Mouse (Mus musculus): ENCODE results near the gene Scnm1. TPM values are rescaled to one million over a fixed set of nuclear protein-coding genes. Genes with fewer than 3 reads are reported as not detected.
A peak's percentile ranks its signal among the peaks of the same experiment; 100 is the strongest.

Gene Scnm1
- polyA plus RNA-seq, 1 experiment from 2014 or later: 79.7 TPM

DNA sequence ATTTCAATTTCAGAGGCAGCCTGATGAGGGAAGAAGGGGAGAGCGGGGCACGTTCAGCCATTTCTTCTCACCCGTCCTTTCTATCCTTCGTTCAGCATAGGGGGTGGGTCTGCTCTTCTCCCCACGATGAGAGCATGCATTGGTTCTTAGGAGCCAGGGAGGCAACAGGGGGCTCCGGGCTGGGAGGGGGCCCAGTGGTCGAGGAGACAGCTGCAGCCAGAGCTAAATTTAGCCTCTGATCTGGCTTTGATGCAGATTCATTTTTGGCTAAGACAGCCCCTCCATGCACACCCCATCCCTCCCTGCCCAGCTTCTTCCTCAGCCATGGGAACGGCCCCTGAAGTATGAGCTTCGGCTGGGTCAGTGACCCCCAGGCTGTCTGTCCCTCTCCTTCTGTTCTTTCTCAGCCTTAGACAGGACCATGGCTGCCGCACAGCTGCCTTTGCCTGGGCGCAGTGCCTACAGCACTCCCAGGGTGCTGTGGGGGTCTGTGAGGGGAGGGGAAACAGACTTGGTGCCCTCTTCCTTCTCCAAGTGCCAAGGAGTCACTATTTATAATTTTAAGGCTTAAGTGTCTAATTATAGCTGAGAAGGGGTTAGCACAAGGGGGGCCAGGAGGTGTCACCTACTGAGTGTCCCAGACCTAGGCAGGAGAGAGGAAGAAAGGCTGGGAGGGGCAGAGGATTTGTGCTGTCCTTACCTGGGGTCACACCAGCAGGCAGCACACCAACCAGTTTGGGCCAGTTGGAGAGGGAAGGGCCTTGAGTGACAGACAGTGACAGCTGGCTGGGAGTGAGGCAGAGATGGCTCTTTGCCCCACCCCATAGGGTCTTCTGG, 29.8 kb upstream of the Scnm1 start:
- WGBS: 56% methylated on average over 11 of the region's 11 CpGs
- no peak for DNase-seq (ENCODE audit: low spot score)
- peaks cover 29% of the 10 kb centered on the region for H3K27me3 ChIP-seq (ENCODE audit: low read depth, poor library complexity, severe bottlenecking)
- no peak overlapping the region for H3K4me3 ChIP-seq
- peaks cover 43% of the 10 kb centered on the region for H3K4me1 ChIP-seq
- H3K36me3 ChIP-seq: peaks cover 62% of the 10 kb centered on the region
- H3K9me3 ChIP-seq (replicated peaks): no peaks in the 10 kb centered on the region
- H3K27ac ChIP-seq: 0 out of 2 replicates have a peak overlapping the region, but pooled peaks have one; percentile 4

DNA sequence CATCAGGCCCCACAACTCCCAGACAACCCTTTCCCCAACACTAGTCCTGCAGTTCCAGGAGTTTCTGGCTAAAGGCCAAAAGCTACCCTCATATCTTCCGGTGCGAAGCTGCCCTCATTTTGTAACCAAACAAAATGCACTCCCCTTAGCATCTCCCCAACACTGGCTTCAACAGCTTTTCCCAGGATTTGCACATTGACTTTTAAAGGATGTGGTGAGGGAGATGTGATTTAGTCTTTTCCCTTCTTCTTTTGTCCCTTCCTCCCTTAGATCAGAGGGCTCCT, 28.5 kb upstream of the Scnm1 start:
- WGBS: 61% methylated on average over 2 of the region's 2 CpGs
- H3K27me3 ChIP-seq (ENCODE audit: low read depth, poor library complexity, severe bottlenecking): peaks cover 25% of the 10 kb centered on the region

DNA sequence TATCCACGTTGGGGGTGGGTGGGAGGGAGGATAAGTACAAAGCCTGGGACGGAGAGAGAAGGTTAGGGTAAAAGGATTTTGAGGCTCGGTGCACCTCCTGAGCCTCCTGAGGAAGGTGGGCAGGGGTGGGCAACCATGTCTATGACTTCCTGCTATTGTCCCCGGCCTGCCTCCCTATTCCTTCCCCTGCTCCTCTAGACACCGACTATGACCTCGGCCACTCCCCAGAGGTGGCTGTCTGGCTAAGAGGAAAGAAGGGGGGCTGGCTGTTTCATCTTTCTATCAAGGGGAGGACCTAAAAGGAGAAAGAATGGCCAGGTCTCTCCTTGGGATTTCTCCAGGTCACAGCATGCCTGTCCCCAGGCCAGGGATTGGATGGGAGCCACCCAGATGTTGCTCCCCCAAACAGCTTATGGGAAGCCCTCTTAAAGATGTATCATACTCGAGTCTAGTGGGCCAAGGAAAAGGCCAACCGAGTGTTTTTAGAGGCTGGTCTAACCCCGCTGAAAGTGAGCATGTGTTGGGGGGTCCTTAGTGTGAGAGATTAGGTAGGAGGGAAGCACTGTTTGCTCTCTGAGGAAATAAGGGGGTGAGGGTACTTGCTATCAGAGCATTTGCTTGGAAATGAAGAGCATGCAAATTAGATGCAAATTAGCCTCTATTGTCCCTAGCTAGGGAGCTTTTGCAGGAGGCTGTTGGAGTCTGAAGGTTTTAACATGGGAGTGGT, 28.0 kb upstream of the Scnm1 start:
- peaks cover 25% of the 10 kb centered on the region for H3K27me3 ChIP-seq (ENCODE audit: low read depth, poor library complexity, severe bottlenecking)
- WGBS: 7% methylated on average over 9 of the region's 9 CpGs
- H3K9me3 ChIP-seq (replicated peaks): no peaks in the 10 kb centered on the region
- H3K4me3 ChIP-seq: peak overlapping the region; percentile 73
- peaks cover 44% of the 10 kb centered on the region for H3K36me3 ChIP-seq
- DNase-seq (ENCODE audit: low spot score): no peak
- peaks cover 43% of the 10 kb centered on the region for H3K4me1 ChIP-seq
- peak overlapping the region; percentile 82 for H3K27ac ChIP-seq

More for the DNA sequence above, 28.5 kb upstream of the Scnm1 start:
- no peak overlapping the region for H3K27ac ChIP-seq
- H3K9me3 ChIP-seq (replicated peaks): no peaks in the 10 kb centered on the region
- H3K36me3 ChIP-seq: peaks cover 49% of the 10 kb centered on the region
- peaks cover 43% of the 10 kb centered on the region for H3K4me1 ChIP-seq
- peak overlapping the region; percentile 73 for H3K4me3 ChIP-seq
- DNase-seq (ENCODE audit: low spot score): no peak

DNA sequence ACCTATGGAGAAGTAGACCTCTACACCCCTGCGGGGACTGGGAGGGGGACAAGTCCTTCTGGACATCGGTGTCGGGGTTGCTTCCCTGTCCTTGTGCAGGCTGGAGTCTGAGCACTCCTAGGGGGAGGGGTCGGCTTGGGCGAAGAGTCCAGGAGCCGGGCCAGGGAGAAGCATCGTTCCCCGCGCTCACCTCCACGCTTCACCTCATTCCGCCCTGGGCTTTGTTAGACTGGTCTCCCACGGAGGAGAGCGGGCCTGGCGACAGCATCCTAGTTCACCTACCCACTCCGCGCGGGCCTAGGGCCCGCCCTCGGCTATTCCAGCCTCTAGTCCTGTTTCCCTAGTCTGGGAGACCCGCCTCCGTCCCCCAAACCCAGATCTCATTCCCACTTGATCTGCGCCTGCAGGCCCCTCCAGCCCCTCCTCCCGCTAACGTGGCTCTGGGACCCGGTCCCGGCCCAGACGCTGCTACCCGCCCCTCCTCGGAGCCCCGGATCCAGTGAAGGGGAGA, 27.3 kb upstream of the Scnm1 start:
- peaks cover 25% of the 10 kb centered on the region for H3K27me3 ChIP-seq (ENCODE audit: low read depth, poor library complexity, severe bottlenecking)
- no peaks in the 10 kb centered on the region for H3K9me3 ChIP-seq (replicated peaks)
- peak overlapping the region; percentile 82 for H3K27ac ChIP-seq
- under 1% methylated on average over 30 of the region's 30 CpGs for WGBS
- H3K4me3 ChIP-seq: peak overlapping the region; percentile 73
- peaks cover 37% of the 10 kb centered on the region for H3K36me3 ChIP-seq
- peaks cover 43% of the 10 kb centered on the region for H3K4me1 ChIP-seq
- DNase-seq (ENCODE audit: low spot score): peak; percentile 64

DNA sequence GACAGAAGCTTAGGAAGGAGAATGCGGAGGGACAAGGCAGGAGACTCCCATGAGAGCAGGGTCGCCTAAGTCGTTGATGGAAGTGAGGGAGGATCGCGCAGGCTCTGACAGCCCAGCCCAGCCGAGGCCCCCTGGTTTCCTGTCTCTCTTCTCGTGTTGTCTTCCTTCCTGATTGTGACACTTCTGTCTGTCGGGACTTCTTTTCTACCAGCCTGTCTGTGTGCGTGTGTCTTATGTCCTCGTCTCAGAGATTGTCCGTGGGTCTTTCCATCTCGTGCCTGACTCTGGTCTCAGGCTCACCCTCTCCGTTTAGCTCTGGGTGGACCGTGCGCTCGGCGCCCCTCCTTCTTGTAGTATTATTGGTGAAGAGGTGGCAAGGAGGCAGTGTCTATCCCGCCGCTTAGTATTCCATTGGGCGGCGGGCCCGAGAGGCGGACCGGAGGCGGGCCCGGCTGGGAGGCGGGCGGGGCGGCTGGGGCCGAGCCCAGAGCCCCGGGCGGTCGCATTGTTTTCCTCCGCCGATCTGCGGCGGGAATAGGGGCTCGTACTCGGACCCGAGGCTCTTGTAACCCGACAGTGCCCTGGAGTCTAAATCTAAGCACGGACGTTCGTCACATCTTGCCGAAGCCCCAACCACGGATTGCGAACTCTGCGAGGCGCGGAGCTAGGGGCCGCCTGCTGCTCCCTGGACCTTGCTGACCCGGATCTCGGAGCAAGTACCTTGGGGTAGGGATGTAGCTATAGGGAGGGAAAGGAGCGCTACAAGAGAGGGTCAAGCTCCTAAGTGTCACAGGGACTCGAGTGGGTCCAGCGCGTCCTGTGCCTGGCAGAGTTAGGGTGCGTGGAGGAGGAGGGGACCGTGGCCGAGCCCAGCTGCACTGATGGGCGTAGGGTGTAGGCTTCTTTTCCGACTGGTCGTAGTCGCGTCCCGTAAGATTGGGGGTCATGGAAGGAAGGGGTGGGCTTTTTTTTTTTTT, 26.5 kb upstream of the Scnm1 start, which contains the start of gene Sema6c:
Gene Sema6c, plus strand, starts transcription at position 471 of the 977 bp plus-strand sequence.
- Histone ChIP-seq H3K27ac (peak within 1 kb of the TSS; percentile 82), H3K4me1 (peaks cover 43% of the 10 kb centered on the region), H3K27me3 (ENCODE audit: low read depth, poor library complexity, severe bottlenecking) (peaks cover 25% of the 10 kb centered on the region), H3K36me3 (peaks cover 28% of the 10 kb centered on the region), H3K9me3 (replicated peaks) (no peaks in the 10 kb centered on the region), H3K4me3 (peak within 1 kb of the TSS; percentile 73)
- under 1% methylated on average over 66 of the region's 66 CpGs for WGBS
- peak; percentile 89 for DNase-seq (ENCODE audit: low spot score)

DNA sequence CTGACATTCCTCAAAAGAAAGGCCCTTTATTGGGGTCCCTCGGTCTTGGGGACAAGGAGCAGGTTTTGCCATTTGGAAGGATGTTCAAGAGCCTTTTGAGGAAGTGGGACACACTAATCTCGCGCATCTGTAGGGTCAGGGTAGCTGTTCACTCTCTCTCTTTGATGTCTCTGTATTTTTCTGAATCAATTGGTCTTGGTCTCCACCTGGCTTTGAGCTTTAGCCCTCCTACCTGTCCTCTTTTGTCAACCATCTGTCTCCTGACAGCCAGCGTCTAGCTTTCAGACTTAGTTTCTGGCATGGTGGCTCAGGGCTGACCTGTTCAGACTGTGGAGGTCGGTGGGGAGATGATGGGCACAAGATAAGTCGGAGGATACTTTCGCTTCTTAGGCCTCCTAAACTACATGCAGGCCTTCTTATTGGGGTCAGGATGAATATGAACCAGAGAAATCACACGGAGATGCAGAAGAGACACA, 25.7 kb upstream of the Scnm1 start:
- H3K27me3 ChIP-seq (ENCODE audit: low read depth, poor library complexity, severe bottlenecking): peaks cover 25% of the 10 kb centered on the region
- H3K27ac ChIP-seq: no peak overlapping the region
- peaks cover 43% of the 10 kb centered on the region for H3K4me1 ChIP-seq
- no peaks in the 10 kb centered on the region for H3K9me3 ChIP-seq (replicated peaks)
- 15% methylated on average over 8 of the region's 8 CpGs for WGBS
- peak overlapping the region; percentile 73 for H3K4me3 ChIP-seq
- DNase-seq (ENCODE audit: low spot score): no peak
- H3K36me3 ChIP-seq: peaks cover 21% of the 10 kb centered on the region

DNA sequence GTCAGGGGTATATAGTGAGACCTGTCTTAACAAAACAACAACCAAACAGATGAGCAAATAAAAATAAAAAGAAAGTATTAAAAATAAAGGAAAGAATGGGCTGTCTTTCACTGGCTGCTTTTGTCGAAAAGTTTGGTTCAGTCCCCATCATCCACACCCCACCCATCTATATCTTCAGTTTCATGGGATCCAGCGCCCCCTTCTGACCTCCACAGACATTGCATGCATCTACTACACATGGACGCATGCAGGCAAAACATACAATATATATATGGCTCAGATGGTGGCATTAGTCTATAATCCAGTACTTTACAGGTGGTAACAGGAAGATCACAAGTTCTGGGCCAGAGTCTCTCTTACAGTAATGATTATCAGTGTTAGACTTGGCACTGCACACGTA, 20.1 kb upstream of the Scnm1 start:
- no peaks in the 10 kb centered on the region for H3K9me3 ChIP-seq (replicated peaks)
- DNase-seq (ENCODE audit: low spot score): peak; percentile 28
- H3K27ac ChIP-seq: no peak overlapping the region
- WGBS: 54% methylated on average over 4 of the region's 4 CpGs
- H3K36me3 ChIP-seq: no peaks in the 10 kb centered on the region
- H3K27me3 ChIP-seq (ENCODE audit: low read depth, poor library complexity, severe bottlenecking): peaks cover 3% of the 10 kb centered on the region
- no peak overlapping the region for H3K4me3 ChIP-seq
- no peaks in the 10 kb centered on the region for H3K4me1 ChIP-seq

DNA sequence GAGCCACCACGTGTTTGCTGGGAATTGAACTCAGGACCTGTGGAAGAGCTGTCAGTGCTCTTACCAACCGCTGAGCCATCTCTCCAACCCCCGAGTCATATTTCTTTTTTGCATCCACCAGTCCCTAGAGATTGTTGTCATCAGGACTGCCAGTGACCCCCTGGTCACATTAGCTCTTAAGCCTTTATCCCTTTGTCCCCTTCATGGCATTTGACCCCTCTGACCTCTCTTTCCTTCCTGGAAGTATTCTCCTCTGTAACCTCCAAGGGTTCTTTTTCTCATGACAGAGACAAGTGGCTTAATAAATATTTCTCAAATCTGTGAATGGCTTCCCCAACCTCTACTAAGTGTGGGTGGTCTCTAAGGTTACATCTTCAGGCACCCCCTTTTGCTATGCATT, 14.1 kb upstream of the Scnm1 start:
- Histone ChIP-seq H3K27me3 (ENCODE audit: low read depth, poor library complexity, severe bottlenecking) (no peaks in the 10 kb centered on the region), H3K4me3 (no peak overlapping the region), H3K27ac (no peak overlapping the region), H3K4me1 (no peaks in the 10 kb centered on the region), H3K36me3 (no peaks in the 10 kb centered on the region), H3K9me3 (replicated peaks) (no peaks in the 10 kb centered on the region)
- 64% methylated on average over 3 of the region's 3 CpGs for WGBS
- DNase-seq (ENCODE audit: low spot score): no peak

DNA sequence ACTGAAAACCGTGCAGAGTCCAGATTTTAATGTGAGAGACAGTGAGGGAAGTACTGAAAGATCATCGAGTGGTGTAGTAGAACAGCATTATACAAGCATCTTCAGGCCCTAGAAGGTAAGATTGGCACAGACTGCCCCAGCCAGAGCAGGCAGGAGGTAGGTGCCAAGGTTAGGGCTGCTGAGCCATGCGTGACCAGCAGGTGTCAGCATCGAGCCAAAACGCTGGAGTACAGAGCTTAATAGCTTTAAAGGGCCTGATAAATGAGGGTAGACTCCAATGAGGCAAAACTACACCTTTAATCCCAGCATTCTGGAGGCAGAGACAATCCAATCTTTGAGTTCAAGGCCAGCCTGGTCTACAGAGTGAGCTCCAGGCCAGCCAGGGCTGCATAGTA, 8.8 kb upstream of the Scnm1 start:
- Histone ChIP-seq H3K36me3 (peaks cover 31% of the 10 kb centered on the region), H3K27ac (no peak overlapping the region), H3K4me3 (no peak overlapping the region), H3K4me1 (peaks cover 11% of the 10 kb centered on the region; the same call in 1 of the 2 replicates), H3K9me3 (replicated peaks) (no peaks in the 10 kb centered on the region), H3K27me3 (ENCODE audit: low read depth, poor library complexity, severe bottlenecking) (no peaks in the 10 kb centered on the region)
- WGBS: 13% methylated on average over 5 of the region's 5 CpGs
- DNase-seq (ENCODE audit: low spot score): peak; percentile 89

DNA sequence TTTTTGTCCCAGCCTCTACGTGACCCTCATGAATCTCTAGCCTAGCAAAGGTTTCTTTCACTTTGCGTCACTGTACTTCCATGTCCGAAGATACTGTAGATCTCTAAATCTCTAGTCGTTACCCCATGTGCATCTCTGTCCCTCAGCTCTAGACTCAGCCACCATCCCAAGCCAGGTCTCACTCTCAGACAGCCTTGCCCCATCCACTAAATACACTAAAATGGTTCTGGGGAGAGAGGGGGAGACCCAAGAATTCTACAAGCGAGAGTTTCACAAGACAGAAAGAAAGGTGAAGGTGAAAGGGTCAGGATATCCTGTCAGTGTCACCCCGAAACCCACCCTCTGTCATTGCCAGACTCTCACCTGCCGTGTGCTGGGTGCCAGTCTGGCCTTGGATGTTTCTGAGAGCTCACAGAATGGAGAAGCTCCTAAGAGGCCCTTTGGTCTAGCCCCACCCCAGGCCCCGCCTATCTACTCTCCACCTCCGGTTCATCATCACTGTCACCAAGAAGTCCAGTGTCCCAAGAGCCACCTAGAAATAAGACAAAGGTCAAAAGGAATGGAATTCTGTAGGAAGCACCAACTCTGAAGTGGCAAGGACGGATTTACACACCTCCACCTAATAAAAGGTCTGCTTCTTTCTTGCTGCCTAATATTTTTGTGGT, 8.3 kb upstream of the Scnm1 start, which contains the start of gene Tnfaip8l2:
Gene Tnfaip8l2, minus strand, starts transcription at position 409 of the 665 bp plus-strand sequence.
- Histone ChIP-seq H3K9me3 (replicated peaks) (no peaks in the 10 kb centered on the region), H3K36me3 (peaks cover 31% of the 10 kb centered on the region), H3K4me1 (peaks cover 11% of the 10 kb centered on the region; the same call in 1 of the 2 replicates), H3K27ac (no peak within 1 kb of the TSS), H3K4me3 (no peak within 1 kb of the TSS), H3K27me3 (ENCODE audit: low read depth, poor library complexity, severe bottlenecking) (no peaks in the 10 kb centered on the region)
- no peak for DNase-seq (ENCODE audit: low spot score)
- 87% methylated on average over 10 of the region's 10 CpGs for WGBS

DNA sequence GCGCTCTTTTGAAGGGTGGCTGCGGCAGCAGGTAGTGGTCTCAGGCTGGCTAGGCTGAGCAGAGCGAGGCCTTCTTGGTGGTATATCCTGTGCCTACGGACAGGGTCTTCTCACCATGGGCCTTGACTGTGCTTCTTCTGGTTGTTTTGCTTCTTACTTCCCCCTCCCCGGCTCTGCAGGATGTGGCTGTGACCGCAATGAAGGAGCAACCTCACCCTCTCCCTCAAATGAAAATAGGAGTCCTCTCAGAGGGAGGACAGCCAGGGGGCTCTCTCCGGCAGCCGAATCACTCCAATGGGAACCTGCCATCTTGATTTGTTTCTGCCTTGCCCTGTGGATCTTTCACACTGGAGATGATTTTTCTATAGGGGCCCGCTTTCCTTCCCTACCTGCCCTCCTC, 7.7 kb upstream of the Scnm1 start:
- Histone ChIP-seq H3K4me1 (peaks cover 11% of the 10 kb centered on the region; the same call in 1 of the 2 replicates), H3K27ac (no peak overlapping the region), H3K4me3 (no peak overlapping the region), H3K36me3 (peaks cover 31% of the 10 kb centered on the region), H3K27me3 (ENCODE audit: low read depth, poor library complexity, severe bottlenecking) (no peaks in the 10 kb centered on the region), H3K9me3 (replicated peaks) (no peaks in the 10 kb centered on the region)
- DNase-seq (ENCODE audit: low spot score): no peak
- WGBS: 95% methylated on average over 9 of the region's 9 CpGs

DNA sequence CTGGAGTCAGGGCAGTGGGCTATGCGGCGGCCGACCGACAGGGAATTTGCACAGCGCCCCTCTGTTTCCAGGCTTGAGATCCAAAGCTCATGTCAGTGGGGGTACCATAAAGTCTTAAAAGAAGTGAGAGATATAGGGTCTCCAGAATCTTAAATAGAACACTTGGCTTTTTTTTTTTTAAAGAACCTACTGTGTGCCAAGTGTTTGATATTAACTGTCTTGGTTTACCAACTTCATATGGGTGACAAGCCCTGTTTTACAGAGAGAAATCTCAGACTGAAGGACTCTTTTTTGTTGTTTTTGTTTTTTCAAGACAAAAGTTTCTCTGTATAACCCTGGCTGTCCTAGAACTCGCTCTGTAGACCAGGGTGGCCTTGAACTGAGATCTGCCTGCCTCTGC, 7.0 kb upstream of the Scnm1 start:
- Histone ChIP-seq H3K27me3 (ENCODE audit: low read depth, poor library complexity, severe bottlenecking) (no peaks in the 10 kb centered on the region), H3K36me3 (peaks cover 31% of the 10 kb centered on the region), H3K4me3 (no peak overlapping the region), H3K9me3 (replicated peaks) (no peaks in the 10 kb centered on the region), H3K4me1 (peaks cover 14% of the 10 kb centered on the region; the same call in 1 of the 2 replicates), H3K27ac (no peak overlapping the region)
- DNase-seq (ENCODE audit: low spot score): no peak
- 93% methylated on average over 6 of the region's 6 CpGs for WGBS

All from limb, embryonic 10.5 days (tissue).